Mouse (Mus musculus) heart, postnatal 36 days (tissue): Measurements from ENCODE around the gene Bzw1. TPM values are rescaled to one million over a fixed set of nuclear protein-coding genes. Genes with fewer than 3 reads are reported as not detected.

Experiments used
- DNase-seq, 2 experiments: peaks; one replicate each; pipeline ENCODE4 v3.0.0; 2021 to 2022
- intact Hi-C: fragments of 180-260 bp; cut with DNase I; formaldehyde crosslinking; loops from one replicate; pipeline ENCODE4 v1.15.1; 2025
- total RNA-seq, 2 experiments: library from RNA; stranded (reverse); gene quantifications; 2 replicates each; pipeline ENCODE4 v1.2.3; 2021

Bzw1 gene
- total RNA-seq, 2 experiments from 2014 or later, result 73.7 to 74.5 TPM

GRCm38 (mm10) chr1:58395341-58395740 is 2.6 kb downstream of the Bzw1 start:
- DNase-seq, result no peak
- intact Hi-C loops, result no loop called here

- intact Hi-C loops, result no loop called here
- no peak for DNase-seq
These were observed 3.5 kb downstream of the Bzw1 start for GRCm38 (mm10) chr1:58396179-58396578.

GRCm38 (mm10) chr1:58397731-58398130 is 5.0 kb downstream of the Bzw1 start:
- DNase-seq, result no peak
- intact Hi-C loops, result no loop called here

- intact Hi-C loops, result no loop called here
- DNase-seq, result no peak
These were observed 8.7 kb downstream of the Bzw1 start for GRCm38 (mm10) chr1:58401396-58401795.

GRCm38 (mm10) chr1:58403745-58404144 is 11.0 kb downstream of the Bzw1 start:
- no peak for DNase-seq
- intact Hi-C loops, result loop anchor here (2.0 kb wide), 1 partner anchor 15 kb away; no protein-coding TSS in a partner anchor

- DNase-seq, result no peak
- intact Hi-C loops, result no loop called here
These were observed 14.6 kb downstream of the Bzw1 start for GRCm38 (mm10) chr1:58407321-58407720.

- DNase-seq, result no peak
- intact Hi-C loops, result no loop called here
These were observed 15.4 kb downstream of the Bzw1 start for GRCm38 (mm10) chr1:58408141-58408540.

- intact Hi-C loops, result no loop called here
These were observed 17.0 kb downstream of the Bzw1 start for GRCm38 (mm10) chr1:58409553-58410197.

GRCm38 (mm10) chr1:58410198-58410588 is 17.5 kb downstream of the Bzw1 start:
- DNase-seq, result no peak
- intact Hi-C loops, result no loop called here

More at GRCm38 (mm10) chr1:58409553-58410197, 17.0 kb downstream of the Bzw1 start:
- no peak for DNase-seq

GRCm38 (mm10) chr1:58410776-58411175 is 18.1 kb downstream of the Bzw1 start:
- intact Hi-C loops, result no loop called here
- DNase-seq, result no peak

- intact Hi-C loops, result no loop called here
- DNase-seq, result no peak
These were observed 22.7 kb downstream of the Bzw1 start for GRCm38 (mm10) chr1:58415442-58415841.

GRCm38 (mm10) chr1:58416048-58416447 is 23.4 kb downstream of the Bzw1 start:
- DNase-seq, result no peak
- intact Hi-C loops, result no loop called here

GRCm38 (mm10) chr1:58420032-58420431 is 27.3 kb downstream of the Bzw1 start:
- intact Hi-C loops, result loop anchor here (5.0 kb wide), 1 partner anchor 167 kb away; the partner anchor contains the start of genes Fam126b and Ndufb3
- DNase-seq, result no peak

- no peak for DNase-seq
- intact Hi-C loops, result loop anchor here (5.0 kb wide), 1 partner anchor 166 kb away; the partner anchor contains the start of genes Fam126b and Ndufb3
These were observed 28.3 kb downstream of the Bzw1 start for GRCm38 (mm10) chr1:58420961-58421360.

- peak; percentile 32 to 49 for DNase-seq
- intact Hi-C loops, result loop anchor here (2.0 to 5.0 kb wide), 2 partner anchors 30 to 164 kb away; partner anchors contain the start of genes Bzw1, Fam126b and Ndufb3
These were observed 30.2 kb downstream of the Bzw1 start for GRCm38 (mm10) chr1:58422879-58423278.

GRCm38 (mm10) chr1:58423371-58424248 is 30.9 kb downstream of the Bzw1 start, which contains the start of gene Clk1:
Gene Clk1, minus strand, starts transcription at chr1:58424066.
- DNase-seq, result peak; percentile 99 to 100
- intact Hi-C loops, result loop anchor here (2.0 to 5.0 kb wide), 3 partner anchors 21 to 164 kb away; partner anchors contain the start of genes Bzw1, Fam126b, Ndufb3 and Nif3l1

- DNase-seq, result no peak
- intact Hi-C loops, result loop anchor here (2.0 to 5.0 kb wide), 2 partner anchors 20 to 163 kb away; partner anchors contain the start of genes Fam126b, Ndufb3, Nif3l1 and Ppil3
These were observed 31.9 kb downstream of the Bzw1 start for GRCm38 (mm10) chr1:58424551-58424950.

GRCm38 (mm10) chr1:58444691-58445090 is 52.0 kb downstream of the Bzw1 start:
- intact Hi-C loops, result loop anchor here (2.0 kb wide), 1 partner anchor 20 kb away; the partner anchor contains the start of gene Clk1
- DNase-seq, result no peak

GRCm38 (mm10) chr1:58445143-58445722 is 52.5 kb downstream of the Bzw1 start, which contains the start of the genes Nif3l1 and Ppil3:
Gene Nif3l1, plus strand, starts transcription at chr1:58445151.
Gene Ppil3, minus strand, starts transcription at chr1:58445486.
- peak; percentile 77 to 87 for DNase-seq
- intact Hi-C loops, result loop anchor here (2.0 kb wide), 1 partner anchor 20 kb away; the partner anchor contains the start of gene Clk1

- intact Hi-C loops, result loop anchor here (2.0 kb wide), 1 partner anchor 21 kb away; the partner anchor contains the start of gene Clk1
- DNase-seq, result no peak
These were observed 53.2 kb downstream of the Bzw1 start for GRCm38 (mm10) chr1:58445861-58446260.
